In the genomic region with DNA sequence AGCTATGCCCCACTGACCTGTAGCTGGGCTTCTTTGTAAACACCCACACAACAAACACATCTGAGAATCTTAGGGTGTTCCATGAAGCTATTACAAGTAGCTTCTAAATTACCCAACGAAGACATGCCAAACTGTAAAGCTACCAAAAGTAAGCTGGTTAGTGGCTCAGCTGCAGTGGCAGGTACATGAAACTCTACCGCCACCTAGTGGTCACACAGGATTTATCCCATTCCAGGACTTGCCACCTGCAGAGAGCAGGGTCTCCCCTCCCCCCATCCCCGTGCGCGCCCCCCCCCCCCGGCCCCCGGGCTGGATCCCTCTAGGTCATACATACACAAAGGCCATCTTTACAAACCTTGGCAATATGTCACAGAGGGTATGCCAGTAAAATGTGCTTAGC, we compare ENCODE assay signal across 8 mouse cellular contexts.
A peak's percentile ranks its signal among the peaks of the same experiment; 100 is the strongest.
DNase-seq lines count a peak whose midpoint lies in the region; ATAC-seq lines count a peak whose summit lies in the region.

No protein-coding gene starts in this region.

- DNase-seq in neural tube, embryonic 10.5 days (ENCODE audit: extremely low spot score, low spot score), result peak; percentile 79
- DNase-seq in c-Kit-positive CD71-negative TER-119-negative erythroid progenitor cells, embryonic 14.5 days (ENCODE audit: low read depth), result peak; percentile 53
- peak; percentile 62 to 71 for DNase-seq in frontal cortex, postnatal 36 days (ENCODE audit: low spot score in 2 of 2)
- DNase-seq in induced T-regulatory cell, adult 2 months (ENCODE audit: low read depth), result peak; percentile 85
- DNase-seq in limb, embryonic 10.5 days (ENCODE audit: low spot score), result peak; percentile 86
- DNase-seq in testis, postnatal 14 days (ENCODE audit: low spot score), result peak; percentile 38

- H3K4me1 ChIP-seq in neural tube, embryonic 15.5 days, result peaks cover 4% of the 10 kb centered on the region; the same call in 1 of the 2 replicates
- peaks cover 13% of the 10 kb centered on the region for H3K4me1 ChIP-seq in limb, embryonic 10.5 days
- no peaks in the 10 kb centered on the region for H3K4me1 ChIP-seq in neural tube, embryonic 12.5 days

- H3K27me3 ChIP-seq in neural tube, embryonic 15.5 days (replicated peaks), result 0 out of 2 replicates have a peak, but pooled peaks cover 4% of the 10 kb centered on the region
- H3K27me3 ChIP-seq in limb, embryonic 10.5 days (ENCODE audit: low read depth, poor library complexity, severe bottlenecking), result no peaks in the 10 kb centered on the region
- no peaks in the 10 kb centered on the region for H3K27me3 ChIP-seq in neural tube, embryonic 12.5 days (replicated peaks)

- H3K27ac ChIP-seq in neural tube, embryonic 15.5 days (replicated peaks), result no peak overlapping the region
- no peak overlapping the region for H3K27ac ChIP-seq in limb, embryonic 10.5 days
- no peak overlapping the region for H3K27ac ChIP-seq in neural tube, embryonic 12.5 days

- WGBS in neural tube, embryonic 15.5 days, result 2% methylated on average over 7 of the region's 7 CpGs
- WGBS in limb, embryonic 10.5 days, result 5% methylated on average over 7 of the region's 7 CpGs
- WGBS in neural tube, embryonic 12.5 days, result 12% methylated on average over 5 of the region's 7 CpGs

- ATAC-seq in neural tube, embryonic 15.5 days (ENCODE audit: low FRiP score), result no peak
- 0 out of 2 replicates have a peak, but pooled peaks have one; percentile 38 for ATAC-seq in neural tube, embryonic 12.5 days (ENCODE audit: low FRiP score, low read depth)

- no peaks in the 10 kb centered on the region for H3K9me3 ChIP-seq in neural tube, embryonic 15.5 days (replicated peaks)
- H3K9me3 ChIP-seq in limb, embryonic 10.5 days (replicated peaks), result no peaks in the 10 kb centered on the region
- H3K9me3 ChIP-seq in neural tube, embryonic 12.5 days, result no peaks in the 10 kb centered on the region

- H3K4me3 ChIP-seq in neural tube, embryonic 15.5 days (replicated peaks), result no peak overlapping the region
- no peak overlapping the region for H3K4me3 ChIP-seq in limb, embryonic 10.5 days
- no peak overlapping the region for H3K4me3 ChIP-seq in neural tube, embryonic 12.5 days

- no peak overlapping the region for H3K4me2 ChIP-seq in neural tube, embryonic 15.5 days
- H3K4me2 ChIP-seq in neural tube, embryonic 12.5 days (replicated peaks), result no peak overlapping the region

- H3K9ac ChIP-seq in neural tube, embryonic 15.5 days (replicated peaks), result no peak overlapping the region
- no peak overlapping the region for H3K9ac ChIP-seq in neural tube, embryonic 12.5 days

- H3K36me3 ChIP-seq in neural tube, embryonic 15.5 days, result no peaks in the 10 kb centered on the region
- no peaks in the 10 kb centered on the region for H3K36me3 ChIP-seq in limb, embryonic 10.5 days
- no peaks in the 10 kb centered on the region for H3K36me3 ChIP-seq in neural tube, embryonic 12.5 days
